Mouse (Mus musculus): ENCODE results near the gene Tmem79. TPM values are rescaled to one million over a fixed set of nuclear protein-coding genes. Genes with fewer than 3 reads are reported as not detected.

The Tmem79 gene
- total and polyA plus RNA-seq, 3 experiments = 1.6 to 3.7 (median 3.2) TPM

DNA sequence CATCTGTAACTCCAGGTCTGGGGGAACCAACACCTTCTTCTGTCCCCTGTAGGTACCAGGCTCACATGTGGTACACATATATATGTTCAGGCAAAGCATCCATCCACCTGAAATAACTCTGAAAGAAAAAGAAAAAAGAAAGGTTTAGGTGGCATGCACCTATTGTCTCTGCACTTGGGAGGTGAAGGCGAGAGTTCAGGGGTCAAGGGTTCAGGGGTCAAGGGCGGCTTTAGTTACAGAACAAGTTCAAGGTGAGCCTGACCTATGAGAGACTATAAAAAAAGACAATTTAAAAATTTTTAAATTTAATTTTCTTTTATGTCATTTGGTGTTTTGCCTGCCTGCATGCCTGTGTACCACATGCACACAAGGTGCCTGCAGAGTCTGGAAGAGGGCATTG lies 55.9 kb downstream of the Tmem79 start:
- H3K4me2 ChIP-seq (ENCODE audit: insufficient read depth, low read depth, poor library complexity, severe bottlenecking) = no peak overlapping the region
- DNase-seq (ENCODE audit: extremely low read depth) = no peak
- in situ Hi-C loops (cut with MboI; ENCODE audit: low pct_ligation_motif_present, low pct_unique_long_range_greater_than_20kb, low sequenced_read_pairs) (no loop called here), dilution Hi-C loops (cut with MboI; ENCODE audit: extremely low pct_ligation_motif_present, extremely low pct_unique_long_range_greater_than_20kb, low sequenced_read_pairs) (no loop called here)
- no peaks in the 10 kb centered on the region for H3K27me3 ChIP-seq (replicated peaks)
- H3K4me3 ChIP-seq (replicated peaks in 1 of 3; ENCODE audit: low read depth in 2 of 3, low read length in 2 of 3, poor library complexity in 1 of 3) = no peak overlapping the region
- no peaks in the 10 kb centered on the region for H3K79me2 ChIP-seq (replicated peaks; ENCODE audit: control insufficient read depth, extremely low read depth, insufficient read depth, poor library complexity, severe bottlenecking)
- no peak overlapping the region for H3K9ac ChIP-seq (ENCODE audit: insufficient read depth, low read depth)
- H3K9me3 ChIP-seq (replicated peaks; ENCODE audit: low read length) = no peaks in the 10 kb centered on the region
- no peak overlapping the region for H3K27ac ChIP-seq (ENCODE audit: insufficient read depth, low read depth)
- peaks cover 1 to 10% of the 10 kb centered on the region in 2 experiments for H3K36me3 ChIP-seq (replicated peaks in 1 of 2; ENCODE audit: control insufficient read depth in 1 of 2, insufficient read depth in 1 of 2, low read length in 1 of 2)
- TF ChIP-seq HCFC1 (IDR thresholded peaks at IDR 0.05; ENCODE audit: low read depth, low read length) = no peak
- TF ChIP-seq IRF4 (IDR thresholded peaks at IDR 0.05; ENCODE audit: low read depth, low read length) = no peak
- TF ChIP-seq MYC (IDR thresholded peaks at IDR 0.05; ENCODE audit: low read depth, low read length) = no peak
- TF ChIP-seq KAT2A (IDR thresholded peaks at IDR 0.05; ENCODE audit: insufficient replicate concordance, low read length) = no peak
- TF ChIP-seq MAZ (IDR thresholded peaks at IDR 0.05; ENCODE audit: low read depth, low read length) = no peak
- no peak for TF ChIP-seq CTCF (conservative IDR thresholded peaks at IDR 0.05 in 1 of 2, IDR thresholded peaks at IDR 0.05 in 1 of 2; ENCODE audit: low read depth in 2 of 2, low read length in 2 of 2)
- TF ChIP-seq NRF1 (IDR thresholded peaks at IDR 0.05; ENCODE audit: low read depth, low read length) = no peak
- TF ChIP-seq ELF1 (IDR thresholded peaks at IDR 0.05; ENCODE audit: low read depth, low read length) = no peak
- TF ChIP-seq SMC3 (IDR thresholded peaks at IDR 0.05; ENCODE audit: low read depth, low read length) = no peak
- TF ChIP-seq EP300 (IDR thresholded peaks at IDR 0.05; ENCODE audit: low read length) = no peak
- H3K4me1 ChIP-seq (ENCODE audit: control insufficient read depth in 1 of 2, insufficient read depth in 2 of 2) = no peaks in the 10 kb centered on the region

Other genes with a start within 250 kb of the Tmem79 start
- gene Mef2d, start 193.8 kb downstream of the Tmem79 start, total RNA-seq (2012; rRNA removed) = 10.9 and 11.0 TPM in 2 replicates
- gene Mef2d, start 193.8 kb downstream of the Tmem79 start, total RNA-seq (2014; rRNA removed) = 4.3 and 4.8 TPM in 2 replicates
- 51.2 and 75.8 TPM in 2 replicates for gene Mef2d, start 193.8 kb downstream of the Tmem79 start, polyA plus RNA-seq (2012; ENCODE audit: insufficient read length, low read depth)
- gene Rhbg, start 81.4 kb downstream of the Tmem79 start, total RNA-seq (2012; rRNA removed) = 0.08 TPM in 1 of 2 replicates, not detected in the other
- not detected in 2 replicates for gene Rhbg, start 81.4 kb downstream of the Tmem79 start, total RNA-seq (2014; rRNA removed)
- gene Rhbg, start 81.4 kb downstream of the Tmem79 start, polyA plus RNA-seq (2012; ENCODE audit: insufficient read length, low read depth) = not detected in 2 replicates
- 0.08 TPM in 1 of 2 replicates, not detected in the other for gene Gm38392, start 48.9 kb downstream of the Tmem79 start, total RNA-seq (2012; rRNA removed)
- gene Gm38392, start 48.9 kb downstream of the Tmem79 start, total RNA-seq (2014; rRNA removed) = not detected in 2 replicates
- gene Gm38392, start 48.9 kb downstream of the Tmem79 start, polyA plus RNA-seq (2012; ENCODE audit: insufficient read length, low read depth) = not detected in 2 replicates
- gene Tsacc, start 39.1 kb downstream of the Tmem79 start, total RNA-seq (2012; rRNA removed) = 9.3 and 9.5 TPM in 2 replicates
- 4.4 and 6.7 TPM in 2 replicates for gene Tsacc, start 39.1 kb downstream of the Tmem79 start, total RNA-seq (2014; rRNA removed)
- 9.1 and 11.3 TPM in 2 replicates for gene Tsacc, start 39.1 kb downstream of the Tmem79 start, polyA plus RNA-seq (2012; ENCODE audit: insufficient read length, low read depth)
- 755 and 1,009 TPM in 2 replicates for gene Cct3, start 39.0 kb downstream of the Tmem79 start, total RNA-seq (2012; rRNA removed)
- gene Cct3, start 39.0 kb downstream of the Tmem79 start, total RNA-seq (2014; rRNA removed) = 742 and 817 TPM in 2 replicates
- 546 and 579 TPM in 2 replicates for gene Cct3, start 39.0 kb downstream of the Tmem79 start, polyA plus RNA-seq (2012; ENCODE audit: insufficient read length, low read depth)
- 67.4 and 75.6 TPM in 2 replicates for gene Glmp, start 11.1 kb downstream of the Tmem79 start, total RNA-seq (2012; rRNA removed)
- gene Glmp, start 11.1 kb downstream of the Tmem79 start, total RNA-seq (2014; rRNA removed) = 37.8 and 42.7 TPM in 2 replicates
- gene Glmp, start 11.1 kb downstream of the Tmem79 start, polyA plus RNA-seq (2012; ENCODE audit: insufficient read length, low read depth) = 134 and 163 TPM in 2 replicates
- 58.3 and 65.9 TPM in 2 replicates for gene Smg5, start 112 bp upstream of the Tmem79 start, total RNA-seq (2012; rRNA removed)
- 43.7 and 44.8 TPM in 2 replicates for gene Smg5, start 112 bp upstream of the Tmem79 start, total RNA-seq (2014; rRNA removed)
- gene Smg5, start 112 bp upstream of the Tmem79 start, polyA plus RNA-seq (2012; ENCODE audit: insufficient read length, low read depth) = 77.0 and 81.6 TPM in 2 replicates
- gene Paqr6, start 28.4 kb upstream of the Tmem79 start, total RNA-seq (2012; rRNA removed) = 0.08 and 0.13 TPM in 2 replicates
- gene Paqr6, start 28.4 kb upstream of the Tmem79 start, total RNA-seq (2014; rRNA removed) = not detected in 2 replicates
- 0.21 and 0.42 TPM in 2 replicates for gene Paqr6, start 28.4 kb upstream of the Tmem79 start, polyA plus RNA-seq (2012; ENCODE audit: insufficient read length, low read depth)
- gene Bglap3, start 36.6 kb upstream of the Tmem79 start, total RNA-seq (2012; rRNA removed) = 0.59 and 1.0 TPM in 2 replicates
- gene Bglap3, start 36.6 kb upstream of the Tmem79 start, total RNA-seq (2014; rRNA removed) = 1.7 and 2.7 TPM in 2 replicates
- 2.0 and 2.1 TPM in 2 replicates for gene Bglap3, start 36.6 kb upstream of the Tmem79 start, polyA plus RNA-seq (2012; ENCODE audit: insufficient read length, low read depth)
- not detected in 2 replicates for gene Bglap2, start 42.6 kb upstream of the Tmem79 start, total RNA-seq (2012; rRNA removed)
- gene Bglap2, start 42.6 kb upstream of the Tmem79 start, total RNA-seq (2014; rRNA removed) = not detected in 2 replicates
- not detected in 2 replicates for gene Bglap2, start 42.6 kb upstream of the Tmem79 start, polyA plus RNA-seq (2012; ENCODE audit: insufficient read length, low read depth)
- not detected in 2 replicates for gene Bglap, start 48.3 kb upstream of the Tmem79 start, total RNA-seq (2012; rRNA removed)
- gene Bglap, start 48.3 kb upstream of the Tmem79 start, total RNA-seq (2014; rRNA removed) = not detected in 2 replicates
- gene Bglap, start 48.3 kb upstream of the Tmem79 start, polyA plus RNA-seq (2012; ENCODE audit: insufficient read length, low read depth) = not detected in 2 replicates
- gene Pmf1, start 74.2 kb upstream of the Tmem79 start, total RNA-seq (2012; rRNA removed) = 99.1 and 99.9 TPM in 2 replicates
- 102 and 104 TPM in 2 replicates for gene Pmf1, start 74.2 kb upstream of the Tmem79 start, total RNA-seq (2014; rRNA removed)
- 135 and 144 TPM in 2 replicates for gene Pmf1, start 74.2 kb upstream of the Tmem79 start, polyA plus RNA-seq (2012; ENCODE audit: insufficient read length, low read depth)
- gene Slc25a44, start 89.0 kb upstream of the Tmem79 start, total RNA-seq (2012; rRNA removed) = 8.9 and 11.5 TPM in 2 replicates
- gene Slc25a44, start 89.0 kb upstream of the Tmem79 start, total RNA-seq (2014; rRNA removed) = 12.9 and 13.2 TPM in 2 replicates
- 15.9 and 17.5 TPM in 2 replicates for gene Slc25a44, start 89.0 kb upstream of the Tmem79 start, polyA plus RNA-seq (2012; ENCODE audit: insufficient read length, low read depth)
- 4.5 and 4.7 TPM in 2 replicates for gene Sema4a, start 125.0 kb upstream of the Tmem79 start, total RNA-seq (2012; rRNA removed)
- 2.3 and 3.5 TPM in 2 replicates for gene Sema4a, start 125.0 kb upstream of the Tmem79 start, total RNA-seq (2014; rRNA removed)
- 7.1 and 7.9 TPM in 2 replicates for gene Sema4a, start 125.0 kb upstream of the Tmem79 start, polyA plus RNA-seq (2012; ENCODE audit: insufficient read length, low read depth)
- gene Lmna, start 173.8 kb upstream of the Tmem79 start, total RNA-seq (2012; rRNA removed) = 60.7 and 67.7 TPM in 2 replicates
- 16.1 and 19.8 TPM in 2 replicates for gene Lmna, start 173.8 kb upstream of the Tmem79 start, total RNA-seq (2014; rRNA removed)
- gene Lmna, start 173.8 kb upstream of the Tmem79 start, polyA plus RNA-seq (2012; ENCODE audit: insufficient read length, low read depth) = 17.2 and 21.5 TPM in 2 replicates
- 3.4 and 4.9 TPM in 2 replicates for gene Mex3a, start 196.2 kb upstream of the Tmem79 start, total RNA-seq (2012; rRNA removed)
- gene Mex3a, start 196.2 kb upstream of the Tmem79 start, total RNA-seq (2014; rRNA removed) = 0.86 and 1.1 TPM in 2 replicates
- 2.0 and 2.5 TPM in 2 replicates for gene Mex3a, start 196.2 kb upstream of the Tmem79 start, polyA plus RNA-seq (2012; ENCODE audit: insufficient read length, low read depth)
- 4.1 and 7.1 TPM in 2 replicates for gene Rab25, start 212.2 kb upstream of the Tmem79 start, total RNA-seq (2012; rRNA removed)
- 0.76 and 0.79 TPM in 2 replicates for gene Rab25, start 212.2 kb upstream of the Tmem79 start, total RNA-seq (2014; rRNA removed)
- 1.8 and 2.0 TPM in 2 replicates for gene Rab25, start 212.2 kb upstream of the Tmem79 start, polyA plus RNA-seq (2012; ENCODE audit: insufficient read length, low read depth)
- 73.2 and 96.6 TPM in 2 replicates for gene Lamtor2, start 216.9 kb upstream of the Tmem79 start, total RNA-seq (2012; rRNA removed)
- 42.3 and 44.0 TPM in 2 replicates for gene Lamtor2, start 216.9 kb upstream of the Tmem79 start, total RNA-seq (2014; rRNA removed)
- 56.0 and 83.9 TPM in 2 replicates for gene Lamtor2, start 216.9 kb upstream of the Tmem79 start, polyA plus RNA-seq (2012; ENCODE audit: insufficient read length, low read depth)
- gene Ubqln4, start 217.6 kb upstream of the Tmem79 start, total RNA-seq (2012; rRNA removed) = 39.6 and 47.3 TPM in 2 replicates
- gene Ubqln4, start 217.6 kb upstream of the Tmem79 start, total RNA-seq (2014; rRNA removed) = 22.4 and 22.8 TPM in 2 replicates
- 55.7 and 62.2 TPM in 2 replicates for gene Ubqln4, start 217.6 kb upstream of the Tmem79 start, polyA plus RNA-seq (2012; ENCODE audit: insufficient read length, low read depth)
- gene Ssr2, start 239.7 kb upstream of the Tmem79 start, total RNA-seq (2012; rRNA removed) = 364 and 435 TPM in 2 replicates
- 325 and 377 TPM in 2 replicates for gene Ssr2, start 239.7 kb upstream of the Tmem79 start, total RNA-seq (2014; rRNA removed)
- 307 and 346 TPM in 2 replicates for gene Ssr2, start 239.7 kb upstream of the Tmem79 start, polyA plus RNA-seq (2012; ENCODE audit: insufficient read length, low read depth)

Measured in CH12.LX (cell line).